Mouse (Mus musculus) right cerebral cortex, postnatal 25 days (tissue): Measurements from ENCODE around the gene Rdh19.
"Not testable (repeated sequence)": the region's sequence is repeated elsewhere in the genome, so short reads cannot be mapped to it uniquely, and the experiment has no call there.

Source experiments
- DNase-seq: peaks from one replicate; pipeline ENCODE4 v3.0.0; 2022

The Rdh19 gene

DNA sequence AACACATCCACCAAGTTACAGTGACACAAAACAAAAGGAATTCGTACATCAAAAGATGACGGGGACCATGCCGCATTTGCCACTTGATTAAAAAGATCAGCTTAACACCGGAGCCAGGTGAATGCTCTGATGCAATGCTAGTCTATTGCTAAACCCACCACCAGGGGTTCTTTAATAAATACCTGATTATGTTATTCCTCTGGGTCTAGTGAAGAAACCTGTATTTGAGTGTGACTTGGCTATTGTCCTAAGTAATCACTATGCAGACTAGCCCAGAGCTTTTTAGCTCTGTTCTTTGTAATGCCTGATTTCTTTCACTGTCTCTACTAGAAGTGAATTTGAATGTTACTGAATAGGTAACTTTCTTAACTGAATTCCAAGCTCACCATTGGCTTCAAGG is 31.3 kb downstream of the Rdh19 start:
- DNase-seq = no peak

DNA sequence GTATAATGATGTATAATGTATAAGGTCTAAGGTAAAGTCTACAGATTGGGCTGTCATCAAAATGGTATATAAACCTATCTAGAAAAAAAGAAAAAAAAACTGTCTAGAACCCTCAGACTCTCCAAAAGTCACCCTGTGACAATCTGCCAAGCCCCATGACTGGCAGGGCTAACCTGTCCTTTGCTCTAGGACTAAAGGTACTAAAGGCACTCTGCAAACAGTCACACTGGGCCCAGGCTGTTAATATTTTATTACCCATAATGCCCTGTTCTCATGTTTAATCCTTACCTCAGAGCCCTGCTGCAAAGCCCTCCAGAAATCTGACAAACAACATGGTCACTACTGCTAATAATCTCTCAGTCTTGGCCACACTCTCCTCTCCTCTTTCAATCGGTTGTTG is 36.8 kb downstream of the Rdh19 start:
- no peak for DNase-seq

DNA sequence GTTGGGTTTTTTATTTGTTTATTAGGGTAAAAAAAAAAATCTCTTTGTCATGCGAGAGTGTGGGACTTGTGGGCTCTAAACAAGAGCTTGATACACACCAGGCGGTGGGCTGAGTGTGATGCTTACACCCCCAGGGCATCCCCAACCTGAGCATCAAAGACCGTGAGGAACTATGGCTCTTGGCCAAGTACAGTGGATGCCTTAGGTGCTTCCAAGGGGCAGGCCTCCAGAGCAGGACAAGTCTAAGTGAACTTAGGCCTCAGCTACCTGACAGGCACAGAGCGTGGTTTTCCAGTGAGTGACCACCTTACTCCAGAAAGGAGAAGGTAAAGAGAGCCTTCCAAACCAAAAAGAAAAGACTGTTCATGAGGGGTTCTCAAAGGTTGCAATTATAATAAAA is 37.2 kb downstream of the Rdh19 start:
- DNase-seq = no peak

DNA sequence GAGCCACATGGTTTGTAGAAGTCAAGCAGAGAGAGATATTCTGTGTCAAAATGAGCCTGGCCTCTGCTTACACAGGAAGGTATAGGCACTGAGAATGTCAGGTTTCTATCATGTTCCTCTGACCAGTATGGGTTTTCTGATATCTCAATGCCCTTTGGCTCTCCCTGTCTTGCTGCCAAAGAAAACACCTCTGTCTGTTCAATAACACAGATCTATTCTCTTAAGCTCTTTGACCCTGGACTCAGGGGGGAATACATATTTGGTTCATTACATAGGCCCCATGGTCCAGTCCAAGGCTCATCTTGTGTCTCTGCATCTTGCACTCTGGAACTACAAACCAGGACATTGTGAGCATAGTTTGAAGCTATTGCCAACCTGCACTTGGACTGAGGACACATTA is 38.9 kb downstream of the Rdh19 start, which contains the start of gene Rdh7:
Gene Rdh7, minus strand, starts transcription at position 213 of the 400 bp plus-strand sequence.
- no peak for DNase-seq

DNA sequence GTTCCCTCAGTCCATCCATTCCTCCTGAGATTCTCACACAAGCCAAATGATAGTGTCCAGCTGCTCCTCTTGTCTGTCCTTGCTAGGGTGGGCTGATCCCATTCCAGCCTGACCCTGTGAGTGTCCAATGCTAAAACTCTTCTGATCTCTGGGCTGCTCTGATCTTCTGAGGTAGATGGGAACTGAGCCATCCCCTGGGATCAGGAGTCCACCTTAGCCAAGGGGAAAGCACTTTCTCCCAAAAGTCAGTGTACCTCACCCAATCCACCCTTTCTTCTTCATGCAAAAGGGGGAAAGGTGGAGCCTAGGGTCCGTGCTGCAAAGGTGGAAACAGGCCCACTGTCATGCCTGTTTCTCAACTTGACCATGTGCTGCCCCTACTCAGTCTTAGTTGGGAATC is 41.8 kb downstream of the Rdh19 start:
- no peak for DNase-seq

DNA sequence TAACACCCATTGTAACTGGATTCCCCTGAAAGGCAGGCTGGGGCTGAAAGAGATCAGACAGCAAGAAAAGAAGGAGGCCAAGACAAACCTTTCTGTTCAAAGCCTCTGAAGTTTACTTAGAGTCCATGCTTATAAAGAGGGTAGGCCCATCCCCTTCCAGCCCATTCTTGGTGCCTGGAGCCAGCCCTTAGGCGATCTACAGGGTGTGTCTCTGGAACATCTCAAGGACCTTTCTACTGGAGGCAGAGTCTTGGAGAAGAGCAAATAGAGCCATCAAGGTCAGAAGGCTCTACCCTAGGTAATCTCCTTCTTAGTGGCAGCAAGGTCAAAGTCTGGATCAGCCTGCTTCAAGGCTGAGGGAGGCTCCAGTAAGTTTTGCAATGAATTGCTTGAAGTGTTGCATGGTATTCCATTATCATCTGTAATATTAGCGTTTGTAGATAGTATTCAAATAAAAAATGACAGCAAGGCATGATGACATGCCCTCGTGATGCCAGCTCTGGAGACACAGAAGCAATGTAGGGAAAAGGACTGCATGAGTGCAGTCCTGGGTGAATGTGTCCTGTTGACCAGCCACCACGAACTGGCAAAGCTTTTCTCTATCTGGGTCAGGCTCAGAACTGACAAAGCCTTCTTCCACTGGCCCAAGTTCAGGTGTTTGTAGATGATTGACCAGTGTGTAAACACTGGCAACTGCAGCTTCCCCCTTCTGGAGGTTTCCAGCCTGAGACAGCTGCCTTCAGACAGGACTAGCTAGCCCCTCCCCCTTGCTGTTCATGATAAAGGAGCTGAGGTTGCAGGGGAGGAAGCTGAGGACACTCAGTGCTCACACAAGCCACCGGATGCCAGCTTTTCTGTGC is 43.7 kb downstream of the Rdh19 start:
- DNase-seq = not testable (repeated sequence)

DNA sequence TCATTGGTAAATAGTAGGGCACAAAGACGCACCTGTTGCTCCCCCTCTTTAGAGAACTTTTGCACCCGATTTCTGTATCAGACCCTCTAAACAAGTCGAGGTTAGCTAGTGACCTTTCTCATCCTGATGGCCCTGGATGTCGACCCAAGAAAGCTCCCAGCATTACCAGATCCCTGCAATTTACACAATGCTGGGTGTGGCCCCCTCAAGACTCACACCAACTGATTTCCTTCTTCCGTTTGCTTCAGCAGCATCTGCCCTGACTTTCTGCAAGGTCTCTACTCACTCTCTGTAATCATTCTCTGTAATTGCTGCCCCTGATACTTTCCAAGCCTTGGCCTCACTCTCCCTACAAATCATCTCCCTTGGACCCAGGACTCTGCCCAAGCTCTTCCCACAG is 47.0 kb downstream of the Rdh19 start:
- DNase-seq = no peak

DNA sequence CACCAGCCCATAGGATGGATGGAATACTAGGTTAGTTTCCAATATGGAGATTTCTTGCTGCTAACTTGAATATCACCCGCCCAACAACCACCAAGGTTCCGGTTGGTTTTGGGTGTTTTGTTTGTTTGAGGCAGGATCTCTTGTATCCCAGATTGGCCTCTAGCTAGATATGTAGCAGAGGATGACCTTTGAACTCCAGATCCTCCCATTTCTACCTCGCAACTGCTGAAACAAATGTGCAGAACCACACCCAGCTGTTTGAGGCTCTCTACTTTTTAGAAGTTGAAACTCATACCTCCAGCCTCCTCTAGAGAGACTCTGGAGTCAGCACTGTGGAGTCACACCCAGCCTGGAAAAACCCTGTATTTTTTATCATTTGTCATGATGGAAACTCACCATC is 47.8 kb downstream of the Rdh19 start:
- DNase-seq = no peak

DNA sequence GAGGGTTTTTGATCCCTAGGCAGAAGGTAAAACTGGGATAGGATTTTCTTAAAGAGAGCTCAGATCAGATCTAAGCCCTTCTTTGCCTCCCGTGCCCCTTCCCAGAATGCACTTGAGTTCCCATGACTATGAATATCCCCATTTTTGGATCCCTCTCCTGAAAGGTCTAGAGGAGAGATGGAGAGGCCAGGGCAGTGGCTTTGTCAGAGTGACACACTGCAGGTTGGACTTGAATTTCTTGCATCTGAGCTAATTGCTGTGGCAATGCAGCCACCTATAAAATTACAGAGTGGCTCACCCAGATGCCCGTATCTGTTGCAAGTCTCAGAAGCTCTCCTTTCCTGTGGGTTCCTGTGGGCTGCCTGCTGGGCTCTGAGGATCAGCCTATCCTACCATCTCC is 48.5 kb downstream of the Rdh19 start, which contains the start of gene Sdr9c7:
Gene Sdr9c7, plus strand, starts transcription at position 301 of the 400 bp plus-strand sequence.
- no peak for DNase-seq

DNA sequence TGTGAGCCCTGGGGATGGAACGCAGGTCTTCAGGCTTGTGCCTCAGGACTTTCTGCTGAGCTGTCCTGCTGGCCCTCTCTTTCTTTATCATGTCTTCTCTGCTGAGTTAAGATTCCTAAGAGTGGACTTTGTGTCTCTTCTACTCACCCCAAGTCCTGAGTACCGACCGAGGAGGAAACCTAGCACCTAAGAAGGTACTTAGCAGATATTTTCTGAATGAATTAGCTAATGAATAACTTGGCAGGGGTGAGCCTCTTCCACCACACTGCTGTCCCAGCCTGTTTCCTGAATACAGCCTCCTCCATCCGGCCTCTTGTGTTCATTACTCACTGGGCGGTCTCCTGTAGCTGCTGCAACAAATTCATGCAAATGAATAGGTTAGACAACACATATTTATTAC is 50.1 kb downstream of the Rdh19 start:
- DNase-seq = no peak

DNA sequence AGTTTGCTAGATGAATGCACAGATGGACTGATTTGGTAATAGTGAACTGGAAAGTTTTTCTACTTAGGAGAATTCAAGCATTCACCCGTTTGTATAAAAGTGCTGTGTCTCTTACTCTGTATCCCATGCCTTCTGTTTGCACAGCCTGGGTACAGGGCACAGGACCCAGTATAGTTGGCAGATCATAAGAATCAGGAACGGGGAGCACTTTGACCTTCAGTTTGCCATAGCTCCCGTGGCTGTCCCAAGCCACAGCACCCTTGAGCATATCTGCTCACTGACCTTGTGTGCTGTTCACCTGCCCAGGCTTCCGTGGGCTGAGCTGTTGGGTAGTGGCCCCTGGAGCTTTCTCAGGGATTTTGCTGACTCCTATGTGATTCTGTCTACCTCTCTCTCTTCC is 52.0 kb downstream of the Rdh19 start:
- DNase-seq = no peak

DNA sequence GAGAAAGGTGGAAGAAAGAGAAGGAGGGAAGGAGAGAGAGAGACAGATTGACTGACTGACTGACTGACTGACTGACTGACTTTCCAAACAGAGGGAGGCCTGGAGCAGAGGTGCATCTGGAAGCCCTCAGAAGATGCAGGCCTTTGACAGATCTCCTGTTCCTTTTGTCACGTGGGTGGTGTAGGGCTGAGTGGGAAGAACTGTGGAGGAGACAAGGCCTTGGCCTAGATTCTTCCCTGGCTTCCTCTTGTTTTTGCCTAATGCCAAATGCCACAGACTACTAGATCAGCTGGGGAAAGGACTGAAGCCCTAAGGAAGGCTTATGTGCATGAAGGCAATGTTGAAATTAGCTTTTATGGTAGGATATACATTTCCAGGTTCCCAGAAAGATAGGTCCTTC is 53.4 kb downstream of the Rdh19 start:
- no peak for DNase-seq

DNA sequence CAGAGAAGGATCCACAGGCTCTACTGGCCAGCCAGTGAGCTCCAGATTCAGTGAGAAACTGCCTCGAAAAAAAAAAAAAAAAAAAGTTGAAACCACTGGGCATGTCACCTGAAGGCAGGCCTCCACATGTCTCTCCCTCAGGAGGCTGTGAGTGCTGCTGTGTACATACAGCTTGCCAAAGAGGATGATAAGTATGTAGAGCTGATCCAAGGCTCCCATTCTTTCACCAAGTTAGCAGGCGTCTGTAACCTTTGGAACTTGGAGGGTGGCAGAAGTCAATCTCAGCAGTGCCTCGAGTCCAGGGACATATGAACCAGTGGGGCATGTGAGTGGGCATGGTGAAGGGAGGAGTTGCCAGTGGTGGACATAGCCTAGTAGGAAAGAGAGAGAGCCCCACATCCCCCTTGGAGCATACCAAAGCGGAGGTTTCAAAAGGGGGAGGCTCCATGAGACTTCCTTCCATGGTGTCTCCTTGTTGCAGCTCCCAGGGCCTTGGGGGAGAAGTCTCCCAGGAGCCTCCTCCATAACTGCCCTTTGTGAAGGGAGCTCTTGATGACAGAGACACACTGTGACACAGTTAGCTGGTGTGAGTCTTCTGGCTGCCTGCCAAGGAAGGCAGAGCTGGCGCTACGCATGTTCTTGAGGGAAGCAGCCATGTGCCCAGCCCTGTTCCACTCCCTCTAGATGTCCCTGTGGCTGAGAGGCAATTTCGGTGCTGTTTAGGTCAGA is 55.2 kb downstream of the Rdh19 start:
- DNase-seq = no peak

DNA sequence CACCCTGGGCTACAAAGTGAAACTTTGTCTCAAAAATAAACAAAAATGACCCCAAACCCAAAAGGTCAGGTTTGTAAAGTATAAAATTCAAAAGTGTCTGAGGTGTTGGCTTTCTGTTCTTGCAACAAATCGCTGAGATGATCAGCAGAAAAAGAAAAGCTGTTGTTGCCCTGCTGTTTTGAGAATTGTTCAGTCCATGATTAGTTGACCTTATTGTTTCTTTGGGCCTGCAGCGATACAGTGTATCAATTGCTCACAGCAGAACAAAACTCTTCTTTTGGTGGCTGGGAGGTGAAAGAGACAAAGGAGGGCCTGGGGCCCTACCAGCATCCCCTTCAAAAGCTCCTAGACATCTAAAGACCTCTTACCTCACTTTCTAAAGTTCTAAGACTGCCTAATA is 56.4 kb downstream of the Rdh19 start:
- no peak for DNase-seq

DNA sequence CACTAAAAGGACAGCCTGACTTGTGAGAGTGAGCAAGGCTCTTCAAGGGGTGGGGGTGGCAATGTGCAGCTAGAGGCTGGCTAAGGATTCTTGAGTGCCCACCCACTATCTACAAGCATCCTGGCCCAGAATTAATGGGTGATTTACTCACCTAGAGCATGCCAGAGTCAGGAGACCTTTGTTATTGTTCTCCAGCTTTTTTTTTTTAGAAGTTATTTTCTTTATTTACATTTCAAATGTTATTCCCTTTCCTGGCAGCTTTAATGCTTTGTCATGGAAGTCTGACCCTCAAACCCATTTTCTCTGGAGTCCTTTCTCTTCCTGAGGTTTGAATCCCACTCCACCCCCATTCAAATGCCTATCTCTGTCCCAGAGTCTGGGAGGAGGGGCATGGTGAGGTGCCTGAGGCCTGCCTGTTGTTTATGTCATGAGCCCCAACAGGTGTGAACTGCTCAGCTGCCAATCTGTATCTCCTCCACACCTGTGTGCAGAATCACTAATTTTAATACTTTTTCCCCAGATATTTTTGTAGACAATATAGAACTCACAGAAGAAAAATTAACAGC is 57.7 kb downstream of the Rdh19 start:
- DNase-seq = no peak
